Mouse (Mus musculus): ENCODE measurements at regions not wholly inside any gene's neighbourhood (a gene's known extent, or its start where the extent isn't known, plus 50 kb on each side); places are given as distances from the start of the nearest gene placed in this dataset.

DNA sequence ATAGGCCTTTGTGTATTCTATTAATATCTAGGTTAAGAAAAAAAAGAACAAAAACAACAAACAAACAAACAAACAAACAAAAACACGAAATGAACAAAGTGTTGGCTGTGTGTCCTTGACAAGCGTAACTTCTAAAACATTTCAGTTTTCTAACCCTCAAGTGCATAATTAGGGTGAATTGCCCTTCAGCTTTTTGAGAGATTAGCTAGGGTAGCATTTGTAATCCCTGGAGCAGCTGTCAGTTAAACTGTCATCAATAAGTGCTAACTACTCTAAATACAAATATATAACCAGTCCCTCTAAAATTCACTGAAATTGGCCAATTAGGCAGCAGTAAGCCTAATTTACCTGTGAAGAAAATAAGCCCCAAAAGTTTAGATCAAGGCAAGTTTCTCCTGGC, 467.6 kb downstream of the Gabrg2 start:
- Histone ChIP-seq H3K4me3 (ENCODE audit: low read depth, low read length) (no peak overlapping the region), H3K4me1 (ENCODE audit: control insufficient read depth, insufficient read depth, low read length) (no peaks in the 10 kb centered on the region), H3K9me3 (ENCODE audit: control insufficient read depth, low read length) (no peaks in the 10 kb centered on the region), H3K4me2 (ENCODE audit: low read depth, severe bottlenecking) (no peak overlapping the region), H3K27me3 (ENCODE audit: control insufficient read depth, insufficient read depth, low read length) (no peaks in the 10 kb centered on the region), H3K36me3 (ENCODE audit: control insufficient read depth, insufficient read depth, low read length) (no peaks in the 10 kb centered on the region), H3K27ac (replicated peaks; ENCODE audit: low read depth, low read length) (no peak overlapping the region), H3K9ac (ENCODE audit: low read length) (no peak overlapping the region)
- DNase-seq (ENCODE audit: low spot score) (no peak), ATAC-seq (ENCODE audit: insufficient number of reproducible peaks, low FRiP score, low TSS enrichment, low read depth) (no peak)
- 72% methylated on average over 2 of the region's 2 CpGs for WGBS

DNA sequence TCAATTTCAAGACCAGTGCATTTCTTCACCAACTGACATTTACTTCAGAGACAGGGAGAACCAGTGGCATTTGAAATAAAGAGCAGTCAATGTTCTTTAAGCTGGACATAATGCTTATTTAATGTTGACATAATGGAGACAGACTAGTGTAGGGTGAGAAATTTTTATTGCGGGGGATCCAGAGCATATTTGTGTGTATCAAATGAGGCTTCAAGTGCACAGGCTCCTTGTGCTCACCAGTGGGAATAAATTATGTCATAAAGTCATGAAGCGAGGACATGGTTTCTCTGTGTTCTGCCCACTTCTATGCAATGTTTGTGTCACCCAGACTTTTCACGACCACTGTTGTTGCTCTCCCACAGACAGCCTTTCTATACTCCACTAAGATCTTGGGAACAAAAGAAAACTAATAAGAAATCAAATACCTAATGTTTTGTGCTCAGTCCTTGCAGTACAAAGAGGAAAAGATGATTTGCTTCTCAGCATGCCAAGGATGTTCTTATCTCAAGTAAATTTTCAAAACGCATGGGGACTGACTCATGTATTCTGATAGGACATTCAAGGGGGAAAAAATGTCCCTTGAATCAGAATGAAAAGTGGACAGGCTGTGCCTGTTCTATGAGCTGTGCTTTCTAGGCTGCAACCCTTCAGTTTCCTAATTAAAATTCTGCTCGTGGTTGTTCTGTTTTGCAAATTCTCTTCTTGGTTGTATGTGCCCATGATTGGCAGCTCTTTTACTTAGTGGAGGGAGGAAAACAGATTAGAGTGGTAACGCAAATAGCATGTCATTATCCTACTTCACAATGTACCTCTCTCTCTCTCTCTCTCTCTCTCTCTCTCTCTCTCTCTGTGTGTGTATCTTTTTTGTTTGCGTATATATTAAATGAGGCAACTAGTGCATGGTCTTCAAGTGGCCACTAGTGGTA, 468.4 kb downstream of the Gabrg2 start:
- Histone ChIP-seq H3K36me3 (ENCODE audit: control insufficient read depth, insufficient read depth, low read length) (no peaks in the 10 kb centered on the region), H3K27ac (replicated peaks; ENCODE audit: low read depth, low read length) (no peak overlapping the region), H3K4me2 (ENCODE audit: low read depth, severe bottlenecking) (no peak overlapping the region), H3K4me3 (ENCODE audit: low read depth, low read length) (no peak overlapping the region), H3K27me3 (ENCODE audit: control insufficient read depth, insufficient read depth, low read length) (no peaks in the 10 kb centered on the region), H3K9ac (ENCODE audit: low read length) (no peak overlapping the region), H3K9me3 (ENCODE audit: control insufficient read depth, low read length) (no peaks in the 10 kb centered on the region), H3K4me1 (ENCODE audit: control insufficient read depth, insufficient read depth, low read length) (no peaks in the 10 kb centered on the region)
- WGBS = 79% methylated on average over 7 of the region's 7 CpGs
- DNase-seq (ENCODE audit: low spot score) (no peak), ATAC-seq (ENCODE audit: insufficient number of reproducible peaks, low FRiP score, low TSS enrichment, low read depth) (no peak)

DNA sequence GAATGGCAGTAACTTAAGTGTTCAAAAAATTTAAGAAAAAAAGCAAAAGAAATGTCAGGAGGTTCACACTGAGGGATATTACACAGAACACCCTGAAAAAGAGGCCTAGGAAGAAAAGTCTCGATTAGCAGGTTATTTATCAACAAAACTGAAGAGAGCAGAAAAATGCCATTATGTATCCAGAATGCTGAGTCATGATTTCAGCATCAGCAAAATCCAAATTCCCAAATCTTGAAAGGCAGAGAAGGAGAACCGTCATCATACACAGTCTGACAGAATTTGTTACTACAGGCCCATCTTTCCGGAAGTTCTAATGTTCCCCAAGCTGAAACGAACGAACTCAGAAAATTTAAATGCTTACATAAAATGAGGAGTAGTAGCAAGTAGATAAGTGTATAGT, 475.7 kb downstream of the Gabrg2 start:
- H3K4me2 ChIP-seq (ENCODE audit: low read depth, severe bottlenecking) = no peak overlapping the region
- no peak for DNase-seq (ENCODE audit: low spot score)
- H3K9me3 ChIP-seq (ENCODE audit: control insufficient read depth, low read length) = no peaks in the 10 kb centered on the region
- no peak overlapping the region for H3K9ac ChIP-seq (ENCODE audit: low read length)
- no peaks in the 10 kb centered on the region for H3K27me3 ChIP-seq (ENCODE audit: control insufficient read depth, insufficient read depth, low read length)
- 90% methylated on average over 5 of the region's 5 CpGs for WGBS
- no peaks in the 10 kb centered on the region for H3K4me1 ChIP-seq (ENCODE audit: control insufficient read depth, insufficient read depth, low read length)
- no peak for ATAC-seq (ENCODE audit: insufficient number of reproducible peaks, low FRiP score, low TSS enrichment, low read depth)
- no peak overlapping the region for H3K4me3 ChIP-seq (ENCODE audit: low read depth, low read length)
- no peaks in the 10 kb centered on the region for H3K36me3 ChIP-seq (ENCODE audit: control insufficient read depth, insufficient read depth, low read length)
- no peak overlapping the region for H3K27ac ChIP-seq (replicated peaks; ENCODE audit: low read depth, low read length)

DNA sequence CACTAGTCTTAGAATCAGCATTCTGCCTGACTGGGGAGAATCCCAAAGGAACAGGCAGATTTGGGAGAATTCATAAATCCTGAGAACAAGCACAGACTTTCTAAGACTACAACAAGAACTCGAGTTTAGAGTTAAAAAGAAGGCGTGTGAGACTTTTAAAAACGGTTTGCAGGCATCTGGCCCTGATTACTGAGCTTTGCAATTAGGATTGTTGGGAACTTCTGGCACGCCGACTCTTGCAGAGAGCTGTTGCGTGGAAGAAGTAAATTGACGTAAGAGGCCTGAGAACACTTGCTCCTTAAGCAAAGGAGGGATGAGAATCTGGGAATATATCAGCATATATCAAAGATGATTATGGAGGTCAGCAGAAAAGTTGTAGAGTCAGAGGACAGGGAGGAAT, 507.4 kb downstream of the Gabrg2 start:
- Histone ChIP-seq H3K27me3 (ENCODE audit: control insufficient read depth, insufficient read depth, low read length) (no peaks in the 10 kb centered on the region), H3K27ac (replicated peaks; ENCODE audit: low read depth, low read length) (no peak overlapping the region), H3K4me2 (ENCODE audit: low read depth, severe bottlenecking) (no peak overlapping the region), H3K4me3 (ENCODE audit: low read depth, low read length) (no peak overlapping the region), H3K9me3 (ENCODE audit: control insufficient read depth, low read length) (no peaks in the 10 kb centered on the region), H3K4me1 (ENCODE audit: control insufficient read depth, insufficient read depth, low read length) (no peaks in the 10 kb centered on the region), H3K36me3 (ENCODE audit: control insufficient read depth, insufficient read depth, low read length) (no peaks in the 10 kb centered on the region), H3K9ac (ENCODE audit: low read length) (no peak overlapping the region)
- WGBS = 15% methylated on average over 7 of the region's 7 CpGs
- ATAC-seq (ENCODE audit: insufficient number of reproducible peaks, low FRiP score, low TSS enrichment, low read depth) = no peak
- peak; percentile 51 for DNase-seq (ENCODE audit: low spot score)

DNA sequence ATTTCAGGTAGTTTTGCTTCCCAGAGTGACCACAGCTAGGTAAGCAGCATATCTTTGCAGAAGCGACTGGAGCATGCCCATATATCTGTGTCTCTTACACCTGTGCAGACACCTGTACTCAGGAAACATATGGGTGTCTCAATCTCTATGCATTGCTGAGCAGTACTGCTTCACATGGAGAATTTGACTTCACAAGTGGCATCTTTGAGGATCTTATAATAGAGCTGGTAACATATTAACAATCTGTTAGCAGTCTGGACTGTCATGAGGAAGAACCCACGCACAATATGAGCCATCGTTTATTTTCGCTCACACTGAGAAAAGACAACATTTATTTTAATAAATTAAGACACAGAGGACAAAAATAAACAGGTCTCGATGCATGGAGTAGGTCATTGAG, 508.7 kb downstream of the Gabrg2 start:
- H3K4me3 ChIP-seq (ENCODE audit: low read depth, low read length) = no peak overlapping the region
- ATAC-seq (ENCODE audit: insufficient number of reproducible peaks, low FRiP score, low TSS enrichment, low read depth) = no peak
- no peak for DNase-seq (ENCODE audit: low spot score)
- no peaks in the 10 kb centered on the region for H3K9me3 ChIP-seq (ENCODE audit: control insufficient read depth, low read length)
- no peaks in the 10 kb centered on the region for H3K27me3 ChIP-seq (ENCODE audit: control insufficient read depth, insufficient read depth, low read length)
- no peak overlapping the region for H3K9ac ChIP-seq (ENCODE audit: low read length)
- 91% methylated on average over 5 of the region's 5 CpGs for WGBS
- no peak overlapping the region for H3K4me2 ChIP-seq (ENCODE audit: low read depth, severe bottlenecking)
- H3K27ac ChIP-seq (replicated peaks; ENCODE audit: low read depth, low read length) = no peak overlapping the region
- no peaks in the 10 kb centered on the region for H3K4me1 ChIP-seq (ENCODE audit: control insufficient read depth, insufficient read depth, low read length)
- H3K36me3 ChIP-seq (ENCODE audit: control insufficient read depth, insufficient read depth, low read length) = no peaks in the 10 kb centered on the region

DNA sequence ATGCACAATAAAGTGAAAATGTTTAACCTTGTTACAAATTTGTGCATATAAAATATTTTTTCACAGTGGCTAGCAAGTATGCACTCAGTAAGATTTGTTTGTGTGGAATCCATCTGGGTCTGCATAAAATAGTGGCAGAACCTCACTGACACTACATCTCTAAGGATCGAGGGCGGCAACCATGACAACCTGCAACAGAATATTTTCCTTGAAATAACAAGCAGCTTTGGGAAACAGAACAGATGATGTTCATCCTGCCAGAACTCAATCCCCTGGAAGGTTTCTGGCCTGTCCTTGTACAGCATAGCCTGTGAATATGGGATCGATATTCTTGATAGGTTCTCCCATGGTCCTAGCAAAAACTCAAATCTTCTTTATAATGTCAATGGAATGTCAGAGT, 509.4 kb downstream of the Gabrg2 start:
- DNase-seq (ENCODE audit: low spot score) = no peak
- no peaks in the 10 kb centered on the region for H3K4me1 ChIP-seq (ENCODE audit: control insufficient read depth, insufficient read depth, low read length)
- H3K27ac ChIP-seq (replicated peaks; ENCODE audit: low read depth, low read length) = no peak overlapping the region
- no peak overlapping the region for H3K9ac ChIP-seq (ENCODE audit: low read length)
- no peak overlapping the region for H3K4me2 ChIP-seq (ENCODE audit: low read depth, severe bottlenecking)
- H3K36me3 ChIP-seq (ENCODE audit: control insufficient read depth, insufficient read depth, low read length) = no peaks in the 10 kb centered on the region
- H3K27me3 ChIP-seq (ENCODE audit: control insufficient read depth, insufficient read depth, low read length) = no peaks in the 10 kb centered on the region
- H3K9me3 ChIP-seq (ENCODE audit: control insufficient read depth, low read length) = no peaks in the 10 kb centered on the region
- H3K4me3 ChIP-seq (ENCODE audit: low read depth, low read length) = no peak overlapping the region
- 93% methylated on average over 3 of the region's 3 CpGs for WGBS
- no peak for ATAC-seq (ENCODE audit: insufficient number of reproducible peaks, low FRiP score, low TSS enrichment, low read depth)

DNA sequence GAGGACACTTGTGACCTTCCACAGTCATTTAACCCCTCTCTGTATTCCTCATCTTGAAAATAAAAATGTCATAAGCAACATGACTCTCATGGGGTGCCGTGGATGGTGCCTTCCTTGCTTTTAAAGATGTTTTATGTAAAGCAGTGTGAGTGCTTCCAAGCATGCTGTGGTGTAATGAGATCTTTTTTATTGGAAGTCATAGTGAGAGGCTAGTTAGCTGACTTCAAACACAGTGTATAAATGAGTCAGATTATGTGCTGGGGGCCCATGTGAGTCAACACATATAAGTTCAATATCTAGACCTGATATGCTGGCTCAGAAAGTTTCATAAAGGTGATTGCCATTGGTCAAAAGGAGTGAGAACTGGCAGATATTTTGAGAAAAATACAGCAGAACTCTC, 516.8 kb downstream of the Gabrg2 start:
- H3K36me3 ChIP-seq (ENCODE audit: control insufficient read depth, insufficient read depth, low read length) = no peaks in the 10 kb centered on the region
- H3K9me3 ChIP-seq (ENCODE audit: control insufficient read depth, low read length) = no peaks in the 10 kb centered on the region
- DNase-seq (ENCODE audit: low spot score) (no peak), ATAC-seq (ENCODE audit: insufficient number of reproducible peaks, low FRiP score, low TSS enrichment, low read depth) (no peak)
- H3K4me1 ChIP-seq (ENCODE audit: control insufficient read depth, insufficient read depth, low read length) = no peaks in the 10 kb centered on the region
- H3K9ac ChIP-seq (ENCODE audit: low read length) = no peak overlapping the region
- H3K4me2 ChIP-seq (ENCODE audit: low read depth, severe bottlenecking) = no peak overlapping the region
- no peaks in the 10 kb centered on the region for H3K27me3 ChIP-seq (ENCODE audit: control insufficient read depth, insufficient read depth, low read length)
- 43% methylated on average over 1 of the region's 1 CpGs for WGBS
- H3K27ac ChIP-seq (replicated peaks; ENCODE audit: low read depth, low read length) = no peak overlapping the region
- H3K4me3 ChIP-seq (ENCODE audit: low read depth, low read length) = no peak overlapping the region

DNA sequence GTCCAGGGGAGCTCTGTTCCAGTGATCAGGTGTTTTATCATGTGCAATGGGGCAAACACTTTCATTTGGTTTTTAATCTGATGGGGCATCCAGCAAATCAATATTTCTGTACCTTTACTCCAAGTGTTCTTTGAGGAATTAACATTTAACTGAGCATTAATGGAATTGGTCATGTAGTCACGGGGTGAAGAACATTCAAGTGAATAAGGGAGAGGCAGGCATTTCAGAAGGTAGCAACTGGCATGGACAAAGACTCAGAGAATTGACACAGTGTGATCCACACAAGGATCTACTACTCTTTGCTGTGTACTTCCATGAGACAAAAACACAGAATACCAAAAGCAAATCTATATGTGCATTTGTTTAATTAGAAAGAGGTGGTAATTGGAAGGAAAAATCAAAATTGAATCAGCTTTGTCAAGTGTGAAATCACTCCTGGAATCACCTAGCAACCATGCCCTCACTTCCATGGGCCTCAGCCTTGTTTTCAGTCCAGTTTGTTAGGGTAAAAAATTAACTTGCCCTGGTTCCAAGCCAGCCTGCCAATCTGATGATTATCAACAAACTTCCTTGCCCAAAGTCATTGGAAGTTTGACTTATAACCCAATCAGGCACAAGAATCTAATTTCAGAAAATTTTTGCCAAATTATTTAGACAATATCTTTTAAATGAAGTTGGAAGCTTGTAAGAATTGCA, 529.6 kb downstream of the Gabrg2 start:
- ATAC-seq (ENCODE audit: insufficient number of reproducible peaks, low FRiP score, low TSS enrichment, low read depth) = no peak
- no peaks in the 10 kb centered on the region for H3K36me3 ChIP-seq (ENCODE audit: control insufficient read depth, insufficient read depth, low read length)
- H3K9me3 ChIP-seq (ENCODE audit: control insufficient read depth, low read length) = no peaks in the 10 kb centered on the region
- H3K4me3 ChIP-seq (ENCODE audit: low read depth, low read length) = no peak overlapping the region
- H3K27ac ChIP-seq (replicated peaks; ENCODE audit: low read depth, low read length) = no peak overlapping the region
- H3K4me2 ChIP-seq (ENCODE audit: low read depth, severe bottlenecking) = no peak overlapping the region
- no peaks in the 10 kb centered on the region for H3K4me1 ChIP-seq (ENCODE audit: control insufficient read depth, insufficient read depth, low read length)
- no peak overlapping the region for H3K9ac ChIP-seq (ENCODE audit: low read length)
- WGBS = 68% methylated on average over 1 of the region's 1 CpGs
- DNase-seq (ENCODE audit: low spot score) = no peak
- no peaks in the 10 kb centered on the region for H3K27me3 ChIP-seq (ENCODE audit: control insufficient read depth, insufficient read depth, low read length)

All from limb, embryonic 11.5 days (tissue).